Mouse (Mus musculus): ENCODE results near the gene Pank2. TPM values are rescaled to one million over a fixed set of nuclear protein-coding genes. Genes with fewer than 3 reads are reported as not detected.
"Not testable (repeated sequence)": the region's sequence is repeated elsewhere in the genome, so short reads cannot be mapped to it uniquely, and the experiment has no call there.

Gene Pank2
- polyA plus RNA-seq, 1 experiment from 2014 or later = 66.5 TPM

DNA sequence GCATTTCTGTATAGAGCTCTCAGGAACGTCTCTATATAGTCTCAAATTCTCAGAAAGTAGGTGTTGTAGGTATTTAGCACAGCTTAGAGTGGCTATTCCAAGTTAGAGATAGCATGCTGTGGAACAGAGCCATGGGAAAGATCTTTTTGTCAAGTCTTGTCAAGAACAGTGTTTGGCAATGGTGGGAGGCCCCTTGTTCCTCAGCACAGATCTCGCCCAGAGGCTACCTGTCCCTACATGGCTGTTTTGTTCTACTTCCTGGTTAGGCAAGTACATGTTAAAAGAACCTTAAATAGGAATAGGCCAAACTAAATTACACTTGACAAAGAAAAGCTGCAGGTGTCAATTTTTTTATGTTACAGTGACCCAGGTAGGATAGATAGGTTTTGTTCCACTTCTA lies 38.2 kb downstream of the Pank2 start:
- no peak overlapping the region for H3K4me2 ChIP-seq (ENCODE audit: low read depth, low read length, severe bottlenecking)
- ATAC-seq (replicated peaks; ENCODE audit: low FRiP score) (no peak), DNase-seq (ENCODE audit: low spot score) (no peak)
- no peak overlapping the region for H3K9ac ChIP-seq (ENCODE audit: low read length)
- H3K9me3 ChIP-seq (ENCODE audit: control insufficient read depth, low read length) = no peaks in the 10 kb centered on the region
- WGBS = 79% methylated on average over 2 of the region's 2 CpGs
- H3K27me3 ChIP-seq (ENCODE audit: control insufficient read depth, insufficient read depth, low read length) = no peaks in the 10 kb centered on the region
- H3K36me3 ChIP-seq (ENCODE audit: control insufficient read depth, insufficient read depth, low read length) = peaks cover 3% of the 10 kb centered on the region; the same call in 1 of the 2 replicates
- H3K27ac ChIP-seq (ENCODE audit: low read depth, low read length) = no peak overlapping the region
- H3K4me1 ChIP-seq (replicated peaks; ENCODE audit: control insufficient read depth, insufficient read depth, low read length) = no peaks in the 10 kb centered on the region
- H3K4me3 ChIP-seq (ENCODE audit: low read depth, low read length) = no peak overlapping the region

DNA sequence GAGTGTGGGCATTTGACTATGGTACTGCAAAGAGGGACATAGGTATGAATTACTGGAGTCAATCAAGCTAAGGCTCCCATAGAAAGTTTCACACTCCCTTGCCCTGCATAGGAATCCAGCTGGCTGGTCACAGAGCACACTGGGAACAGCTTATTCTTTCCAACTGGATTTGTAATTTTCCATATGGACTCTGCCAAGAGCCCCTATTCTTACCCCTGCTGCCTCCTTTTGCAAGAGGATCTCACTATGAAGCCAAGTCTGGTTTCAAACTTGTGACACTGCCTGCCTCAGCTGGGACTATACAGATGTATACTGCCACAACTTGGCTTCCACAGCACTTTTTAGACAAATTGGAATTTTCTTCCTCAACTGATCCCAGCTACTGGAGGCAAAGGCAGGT lies 39.3 kb downstream of the Pank2 start:
- Histone ChIP-seq H3K4me3 (ENCODE audit: low read depth, low read length) (no peak overlapping the region), H3K9ac (ENCODE audit: low read length) (no peak overlapping the region), H3K27ac (ENCODE audit: low read depth, low read length) (no peak overlapping the region), H3K27me3 (ENCODE audit: control insufficient read depth, insufficient read depth, low read length) (no peaks in the 10 kb centered on the region), H3K4me2 (ENCODE audit: low read depth, low read length, severe bottlenecking) (no peak overlapping the region), H3K36me3 (ENCODE audit: control insufficient read depth, insufficient read depth, low read length) (peaks cover 3% of the 10 kb centered on the region; the same call in 1 of the 2 replicates), H3K9me3 (ENCODE audit: control insufficient read depth, low read length) (no peaks in the 10 kb centered on the region), H3K4me1 (replicated peaks; ENCODE audit: control insufficient read depth, insufficient read depth, low read length) (no peaks in the 10 kb centered on the region)
- no peak for ATAC-seq (replicated peaks; ENCODE audit: low FRiP score)
- no peak for DNase-seq (ENCODE audit: low spot score)

DNA sequence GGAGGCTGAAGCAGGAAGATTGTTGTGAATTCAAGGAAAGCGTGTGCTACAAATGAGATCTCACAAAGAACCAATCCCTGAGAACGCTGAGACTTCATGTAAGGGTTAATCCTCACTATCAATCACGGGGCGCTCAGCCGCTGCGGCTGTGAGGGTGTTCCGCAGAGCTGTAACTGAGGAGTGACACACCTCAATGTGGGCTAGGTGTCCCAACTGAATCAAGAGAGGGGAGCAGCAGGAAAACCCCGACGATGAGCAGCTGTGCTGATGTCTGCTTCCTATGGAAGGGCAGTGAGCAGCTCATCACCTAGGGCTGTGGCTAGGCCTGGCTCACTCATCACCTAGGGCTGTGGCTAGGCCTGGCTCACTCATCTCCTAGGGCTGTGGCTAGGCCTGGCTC lies 42.2 kb downstream of the Pank2 start:
- H3K27ac ChIP-seq (ENCODE audit: low read depth, low read length) = no peak overlapping the region
- no peaks in the 10 kb centered on the region for H3K4me1 ChIP-seq (replicated peaks; ENCODE audit: control insufficient read depth, insufficient read depth, low read length)
- no peaks in the 10 kb centered on the region for H3K9me3 ChIP-seq (ENCODE audit: control insufficient read depth, low read length)
- H3K36me3 ChIP-seq (ENCODE audit: control insufficient read depth, insufficient read depth, low read length) = no peaks in the 10 kb centered on the region
- 91% methylated on average over 9 of the region's 9 CpGs for WGBS
- ATAC-seq (replicated peaks; ENCODE audit: low FRiP score) (no peak), DNase-seq (ENCODE audit: low spot score) (no peak)
- no peak overlapping the region for H3K4me2 ChIP-seq (ENCODE audit: low read depth, low read length, severe bottlenecking)
- no peak overlapping the region for H3K9ac ChIP-seq (ENCODE audit: low read length)
- no peak overlapping the region for H3K4me3 ChIP-seq (ENCODE audit: low read depth, low read length)
- no peaks in the 10 kb centered on the region for H3K27me3 ChIP-seq (ENCODE audit: control insufficient read depth, insufficient read depth, low read length)

DNA sequence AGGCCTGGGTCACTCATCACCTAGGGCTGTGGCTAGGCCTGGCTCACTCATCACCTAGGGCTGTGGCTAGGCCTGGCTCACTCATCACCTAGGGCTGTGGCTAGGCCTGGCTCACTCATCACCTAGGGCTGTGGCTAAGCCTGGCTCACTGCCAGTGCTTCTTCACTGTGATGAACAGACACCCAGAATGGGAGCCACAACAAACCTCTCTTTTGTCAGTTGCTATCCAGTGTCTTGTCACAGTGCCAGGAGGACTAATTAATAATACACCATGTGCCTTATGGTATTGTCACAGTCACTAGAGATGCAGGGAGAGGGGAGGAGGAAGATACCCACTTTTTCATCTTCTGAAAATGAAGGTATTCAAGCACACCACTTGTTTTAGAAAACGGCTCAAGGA lies 42.9 kb downstream of the Pank2 start:
- H3K36me3 ChIP-seq (ENCODE audit: control insufficient read depth, insufficient read depth, low read length); H3K9me3 ChIP-seq (ENCODE audit: control insufficient read depth, low read length); H3K4me3 ChIP-seq (ENCODE audit: low read depth, low read length); H3K4me2 ChIP-seq (ENCODE audit: low read depth, low read length, severe bottlenecking); H3K9ac ChIP-seq (ENCODE audit: low read length); ATAC-seq (replicated peaks; ENCODE audit: low FRiP score); H3K27me3 ChIP-seq (ENCODE audit: control insufficient read depth, insufficient read depth, low read length); H3K4me1 ChIP-seq (replicated peaks; ENCODE audit: control insufficient read depth, insufficient read depth, low read length); H3K27ac ChIP-seq (ENCODE audit: low read depth, low read length); DNase-seq (ENCODE audit: low spot score): not testable (repeated sequence)
- WGBS = 98% methylated on average over 1 of the region's 1 CpGs

DNA sequence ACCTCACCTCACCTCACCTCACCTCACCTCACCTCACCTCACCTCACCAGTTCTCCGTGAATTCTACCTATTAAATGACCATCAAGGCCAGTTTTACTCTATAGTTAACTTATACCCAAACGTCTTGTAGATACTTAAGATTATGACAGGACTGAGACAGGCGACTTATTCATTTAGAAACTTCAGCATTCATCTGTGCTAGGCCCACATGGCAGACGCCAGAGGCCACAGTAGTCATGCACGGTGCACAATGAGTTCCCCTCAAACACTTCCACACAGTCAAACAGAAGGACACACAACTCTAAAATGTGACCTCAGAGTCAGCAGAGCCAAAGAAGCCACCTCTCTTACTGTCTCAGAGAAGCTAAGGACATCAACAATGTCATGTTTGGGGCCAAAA lies 45.1 kb downstream of the Pank2 start:
- WGBS = 83% methylated on average over 5 of the region's 5 CpGs
- Histone ChIP-seq H3K4me1 (replicated peaks; ENCODE audit: control insufficient read depth, insufficient read depth, low read length) (no peaks in the 10 kb centered on the region), H3K9ac (ENCODE audit: low read length) (no peak overlapping the region), H3K36me3 (ENCODE audit: control insufficient read depth, insufficient read depth, low read length) (no peaks in the 10 kb centered on the region), H3K9me3 (ENCODE audit: control insufficient read depth, low read length) (no peaks in the 10 kb centered on the region), H3K4me2 (ENCODE audit: low read depth, low read length, severe bottlenecking) (no peak overlapping the region), H3K27ac (ENCODE audit: low read depth, low read length) (no peak overlapping the region), H3K27me3 (ENCODE audit: control insufficient read depth, insufficient read depth, low read length) (no peaks in the 10 kb centered on the region), H3K4me3 (ENCODE audit: low read depth, low read length) (no peak overlapping the region)
- DNase-seq (ENCODE audit: low spot score) (no peak), ATAC-seq (replicated peaks; ENCODE audit: low FRiP score) (no peak)

DNA sequence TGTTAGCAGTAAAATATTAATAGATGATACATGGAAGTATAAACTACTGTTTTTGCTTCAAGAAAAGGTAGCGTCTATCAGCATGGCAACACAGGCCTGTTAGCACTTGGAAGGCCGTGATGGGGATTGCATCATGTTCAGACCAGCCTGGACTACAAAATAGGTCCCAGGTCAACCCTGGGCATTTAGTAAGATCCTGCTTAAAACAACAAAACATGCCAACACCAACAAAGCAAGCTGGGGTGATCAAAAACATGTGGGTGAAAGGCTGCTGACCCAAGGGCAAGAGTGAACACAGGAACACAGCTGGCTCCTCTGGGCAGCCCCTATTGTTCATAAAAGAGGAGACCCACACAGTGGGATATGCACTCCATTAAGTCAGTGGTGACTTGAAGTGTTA lies 45.5 kb downstream of the Pank2 start:
- no peak for DNase-seq (ENCODE audit: low spot score)
- Histone ChIP-seq H3K9ac (ENCODE audit: low read length) (no peak overlapping the region), H3K4me2 (ENCODE audit: low read depth, low read length, severe bottlenecking) (no peak overlapping the region), H3K4me3 (ENCODE audit: low read depth, low read length) (no peak overlapping the region), H3K27me3 (ENCODE audit: control insufficient read depth, insufficient read depth, low read length) (no peaks in the 10 kb centered on the region), H3K27ac (ENCODE audit: low read depth, low read length) (no peak overlapping the region), H3K9me3 (ENCODE audit: control insufficient read depth, low read length) (no peaks in the 10 kb centered on the region), H3K36me3 (ENCODE audit: control insufficient read depth, insufficient read depth, low read length) (no peaks in the 10 kb centered on the region), H3K4me1 (replicated peaks; ENCODE audit: control insufficient read depth, insufficient read depth, low read length) (no peaks in the 10 kb centered on the region)
- 74% methylated on average over 2 of the region's 2 CpGs for WGBS
- no peak for ATAC-seq (replicated peaks; ENCODE audit: low FRiP score)

DNA sequence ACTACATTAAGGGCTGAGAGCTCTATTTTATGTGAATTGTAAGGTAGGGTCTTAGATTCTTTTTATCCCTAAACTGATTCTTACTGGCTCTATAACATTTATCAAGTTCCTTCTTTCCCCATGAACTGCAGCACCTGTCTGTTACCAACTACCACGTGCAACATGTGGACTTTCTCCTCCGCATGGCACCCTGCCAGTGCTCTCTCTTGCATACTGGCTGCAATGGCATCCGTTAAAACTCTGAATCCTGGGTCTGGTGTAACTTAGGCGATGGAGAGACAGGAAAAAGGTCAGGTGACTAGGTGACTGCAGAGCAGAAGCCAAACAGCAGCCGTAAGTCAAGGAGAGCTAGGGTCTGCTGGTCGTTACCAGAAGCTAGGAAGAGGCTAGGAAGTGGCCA lies 47.0 kb downstream of the Pank2 start:
- no peak overlapping the region for H3K27ac ChIP-seq (ENCODE audit: low read depth, low read length)
- H3K4me2 ChIP-seq (ENCODE audit: low read depth, low read length, severe bottlenecking) = no peak overlapping the region
- H3K27me3 ChIP-seq (ENCODE audit: control insufficient read depth, insufficient read depth, low read length) = no peaks in the 10 kb centered on the region
- no peaks in the 10 kb centered on the region for H3K9me3 ChIP-seq (ENCODE audit: control insufficient read depth, low read length)
- ATAC-seq (replicated peaks; ENCODE audit: low FRiP score) = no peak
- H3K4me1 ChIP-seq (replicated peaks; ENCODE audit: control insufficient read depth, insufficient read depth, low read length) = no peaks in the 10 kb centered on the region
- no peaks in the 10 kb centered on the region for H3K36me3 ChIP-seq (ENCODE audit: control insufficient read depth, insufficient read depth, low read length)
- 74% methylated on average over 6 of the region's 6 CpGs for WGBS
- H3K9ac ChIP-seq (ENCODE audit: low read length) = no peak overlapping the region
- DNase-seq (ENCODE audit: low spot score) = no peak
- H3K4me3 ChIP-seq (ENCODE audit: low read depth, low read length) = no peak overlapping the region

DNA sequence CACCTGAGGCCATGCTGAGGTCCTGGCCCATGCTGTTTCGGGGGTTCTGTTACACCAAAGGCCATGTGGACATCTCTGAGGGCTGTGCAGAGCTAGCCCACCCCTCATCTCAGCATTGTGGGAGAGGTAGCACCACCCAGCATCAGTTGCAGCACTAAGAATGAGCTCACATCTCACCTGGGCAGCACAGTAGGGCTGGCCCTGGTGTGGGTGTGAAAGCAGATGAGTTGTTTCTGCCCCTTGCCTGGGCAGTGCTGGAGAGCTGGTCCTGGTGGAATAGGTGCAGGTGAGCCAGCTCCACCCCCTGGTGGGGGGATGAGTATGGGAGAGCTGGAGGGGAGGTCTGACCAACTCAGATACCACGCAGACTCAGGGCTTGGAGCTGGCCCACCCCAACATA lies 53.9 kb downstream of the Pank2 start:
- Histone ChIP-seq H3K4me2 (ENCODE audit: low read depth, low read length, severe bottlenecking) (no peak overlapping the region), H3K4me1 (replicated peaks; ENCODE audit: control insufficient read depth, insufficient read depth, low read length) (no peaks in the 10 kb centered on the region), H3K9me3 (ENCODE audit: control insufficient read depth, low read length) (no peaks in the 10 kb centered on the region), H3K9ac (ENCODE audit: low read length) (no peak overlapping the region), H3K36me3 (ENCODE audit: control insufficient read depth, insufficient read depth, low read length) (no peaks in the 10 kb centered on the region), H3K27ac (ENCODE audit: low read depth, low read length) (no peak overlapping the region), H3K27me3 (ENCODE audit: control insufficient read depth, insufficient read depth, low read length) (no peaks in the 10 kb centered on the region), H3K4me3 (ENCODE audit: low read depth, low read length) (no peak overlapping the region)
- no peak for DNase-seq (ENCODE audit: low spot score)
- 92% methylated on average over 2 of the region's 2 CpGs for WGBS
- no peak for ATAC-seq (replicated peaks; ENCODE audit: low FRiP score)

DNA sequence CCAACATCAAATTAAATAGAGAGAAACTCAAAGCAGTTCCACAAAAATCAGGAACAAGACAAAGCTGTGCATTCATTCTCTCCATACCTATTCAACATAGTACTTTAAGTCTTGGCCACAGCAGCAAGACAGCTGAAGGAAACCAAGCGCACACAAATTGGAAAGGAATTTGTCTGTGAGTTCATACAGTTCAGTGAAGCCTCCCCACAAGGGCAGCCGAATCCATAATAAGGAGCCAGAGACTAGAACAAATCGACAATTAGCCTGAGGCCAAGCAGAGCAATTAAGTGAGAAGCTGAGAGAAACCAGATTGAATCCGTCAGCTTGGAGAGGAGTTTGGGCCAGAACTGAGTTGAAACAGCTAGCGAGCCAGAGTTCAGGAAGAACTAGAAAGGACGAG lies 57.1 kb downstream of the Pank2 start:
- Histone ChIP-seq H3K27me3 (ENCODE audit: control insufficient read depth, insufficient read depth, low read length) (no peaks in the 10 kb centered on the region), H3K4me3 (ENCODE audit: low read depth, low read length) (no peak overlapping the region), H3K27ac (ENCODE audit: low read depth, low read length) (no peak overlapping the region), H3K36me3 (ENCODE audit: control insufficient read depth, insufficient read depth, low read length) (no peaks in the 10 kb centered on the region), H3K9ac (ENCODE audit: low read length) (no peak overlapping the region), H3K4me1 (replicated peaks; ENCODE audit: control insufficient read depth, insufficient read depth, low read length) (no peaks in the 10 kb centered on the region), H3K4me2 (ENCODE audit: low read depth, low read length, severe bottlenecking) (no peak overlapping the region), H3K9me3 (ENCODE audit: control insufficient read depth, low read length) (no peaks in the 10 kb centered on the region)
- ATAC-seq (replicated peaks; ENCODE audit: low FRiP score) (no peak), DNase-seq (ENCODE audit: low spot score) (no peak)
- WGBS = 74% methylated on average over 6 of the region's 6 CpGs
